Comparison of ENCODE assay signal across 8 mouse cellular contexts in the genomic region with DNA sequence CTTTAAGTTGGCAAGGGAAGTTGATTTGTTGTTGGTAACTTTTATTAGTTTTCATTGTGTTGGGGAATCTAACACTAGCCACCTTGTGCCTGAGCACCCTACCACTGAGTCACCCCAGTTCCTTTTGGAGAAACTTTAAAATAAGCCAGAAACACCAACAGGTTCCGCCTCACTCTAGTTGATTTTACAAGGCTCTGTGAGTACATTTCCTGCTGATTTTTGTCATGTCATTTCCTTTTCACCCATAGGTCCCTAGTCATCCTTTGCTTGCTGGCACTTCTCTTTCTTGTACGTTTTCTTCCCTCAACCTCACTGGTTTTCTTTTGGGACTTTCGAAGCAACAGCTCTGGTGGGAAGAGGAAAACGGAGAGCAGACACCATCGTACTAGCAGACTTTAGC. TPM values are rescaled to one million over a fixed set of nuclear protein-coding genes. Genes with fewer than 3 reads are reported as not detected.
DNase-seq lines count a peak whose midpoint lies in the region; ATAC-seq and TF ChIP-seq lines count a peak whose summit lies in the region.

No protein-coding gene starts in this region.

- no peak for TF ChIP-seq EP300 in lung, postnatal 0 days (IDR thresholded peaks at IDR 0.05)

- no peak for ATAC-seq in lung, embryonic 15.5 days (ENCODE audit: borderline replicate concordance, extremely low read depth, low FRiP score, low TSS enrichment)
- ATAC-seq in lung, postnatal 0 days, result no peak
- no peak for ATAC-seq in limb, embryonic 13.5 days (ENCODE audit: low FRiP score, low read depth)
- no peak for ATAC-seq in neural tube, embryonic 15.5 days (ENCODE audit: low FRiP score)

- H3K4me2 ChIP-seq in lung, embryonic 15.5 days, result peak overlapping the region; percentile 58
- H3K4me2 ChIP-seq in lung, postnatal 0 days (replicated peaks; ENCODE audit: low read depth, low read length), result no peak overlapping the region
- peak overlapping the region; percentile 72 for H3K4me2 ChIP-seq in limb, embryonic 13.5 days (replicated peaks)
- H3K4me2 ChIP-seq in neural tube, embryonic 15.5 days, result peak overlapping the region; percentile 64

- no peaks in the 10 kb centered on the region for H3K27me3 ChIP-seq in lung, embryonic 15.5 days
- H3K27me3 ChIP-seq in lung, postnatal 0 days (replicated peaks; ENCODE audit: insufficient read depth, low read length), result no peaks in the 10 kb centered on the region
- H3K27me3 ChIP-seq in forebrain, embryonic 10.5 days (ENCODE audit: poor library complexity, severe bottlenecking), result peaks cover 27% of the 10 kb centered on the region
- peaks cover 8% of the 10 kb centered on the region; the same call in 1 of the 2 replicates for H3K27me3 ChIP-seq in limb, embryonic 13.5 days
- H3K27me3 ChIP-seq in neural tube, embryonic 15.5 days (replicated peaks), result no peaks in the 10 kb centered on the region

- no peak overlapping the region for H3K9ac ChIP-seq in lung, embryonic 15.5 days
- H3K9ac ChIP-seq in lung, postnatal 0 days (replicated peaks; ENCODE audit: low read depth), result no peak overlapping the region
- H3K9ac ChIP-seq in limb, embryonic 13.5 days, result peak overlapping the region; percentile 73
- no peak overlapping the region for H3K9ac ChIP-seq in neural tube, embryonic 15.5 days (replicated peaks)

- H3K36me3 ChIP-seq in lung, embryonic 15.5 days, result 0 out of 2 replicates have a peak, but pooled peaks cover 7% of the 10 kb centered on the region
- H3K36me3 ChIP-seq in lung, postnatal 0 days (ENCODE audit: insufficient read depth, low read length), result 0 out of 2 replicates have a peak, but pooled peaks cover 4% of the 10 kb centered on the region
- peaks cover 49% of the 10 kb centered on the region for H3K36me3 ChIP-seq in forebrain, embryonic 10.5 days (replicated peaks)
- H3K36me3 ChIP-seq in limb, embryonic 13.5 days, result peaks cover 6% of the 10 kb centered on the region
- H3K36me3 ChIP-seq in neural tube, embryonic 15.5 days, result 0 out of 2 replicates have a peak, but pooled peaks cover 3% of the 10 kb centered on the region

- DNase-seq in lung, postnatal 0 days (ENCODE audit: low spot score), result no peak
- no peak for DNase-seq in forebrain, embryonic 10.5 days (ENCODE audit: extremely low spot score, low spot score)
- no peak for DNase-seq in urinary bladder, postnatal 4 days (ENCODE audit: low spot score in 2 of 2)
- DNase-seq in urinary bladder, postnatal 25 days (ENCODE audit: low spot score), result no peak
- no peak for DNase-seq in kidney, adult 11 months

- H3K9me3 ChIP-seq in lung, embryonic 15.5 days, result no peaks in the 10 kb centered on the region
- H3K9me3 ChIP-seq in lung, postnatal 0 days (ENCODE audit: low read length), result no peaks in the 10 kb centered on the region
- no peaks in the 10 kb centered on the region for H3K9me3 ChIP-seq in forebrain, embryonic 10.5 days
- no peaks in the 10 kb centered on the region for H3K9me3 ChIP-seq in limb, embryonic 13.5 days
- H3K9me3 ChIP-seq in neural tube, embryonic 15.5 days (replicated peaks), result no peaks in the 10 kb centered on the region

- H3K4me3 ChIP-seq in lung, embryonic 15.5 days, result peak overlapping the region; percentile 55
- no peak overlapping the region for H3K4me3 ChIP-seq in lung, postnatal 0 days (ENCODE audit: low read depth, low read length)
- H3K4me3 ChIP-seq in forebrain, embryonic 10.5 days, result peak overlapping the region; percentile 63
- peak overlapping the region; percentile 58 for H3K4me3 ChIP-seq in limb, embryonic 13.5 days
- peak overlapping the region; percentile 50 for H3K4me3 ChIP-seq in neural tube, embryonic 15.5 days (replicated peaks)

- 0 out of 2 replicates have a peak, but pooled peaks cover 15% of the 10 kb centered on the region for H3K4me1 ChIP-seq in lung, embryonic 15.5 days
- no peaks in the 10 kb centered on the region for H3K4me1 ChIP-seq in lung, postnatal 0 days (ENCODE audit: insufficient read depth, low read depth, low read length)
- peaks cover 41% of the 10 kb centered on the region for H3K4me1 ChIP-seq in forebrain, embryonic 10.5 days
- peaks cover 20% of the 10 kb centered on the region for H3K4me1 ChIP-seq in limb, embryonic 13.5 days
- H3K4me1 ChIP-seq in neural tube, embryonic 15.5 days, result peaks cover 24% of the 10 kb centered on the region

- no peak for TF ChIP-seq CTCF in lung, postnatal 0 days (IDR thresholded peaks at IDR 0.05)

- 58% methylated on average over 5 of the region's 5 CpGs for WGBS in lung, embryonic 15.5 days
- WGBS in lung, postnatal 0 days, result 59% methylated on average over 5 of the region's 5 CpGs
- 58% methylated on average over 5 of the region's 5 CpGs for WGBS in forebrain, embryonic 10.5 days
- 72% methylated on average over 5 of the region's 5 CpGs for WGBS in limb, embryonic 13.5 days
- 55% methylated on average over 5 of the region's 5 CpGs for WGBS in neural tube, embryonic 15.5 days

- H3K27ac ChIP-seq in lung, embryonic 15.5 days, result no peak overlapping the region
- H3K27ac ChIP-seq in lung, postnatal 0 days (ENCODE audit: low read length), result no peak overlapping the region
- peak overlapping the region; percentile 91 for H3K27ac ChIP-seq in forebrain, embryonic 10.5 days
- no peak overlapping the region for H3K27ac ChIP-seq in limb, embryonic 13.5 days
- no peak overlapping the region; the same call in 1 of the 2 replicates for H3K27ac ChIP-seq in neural tube, embryonic 15.5 days (replicated peaks)

RNA-seq across cellular contexts. Expression of a gene that starts 2.5 kb away (rescaled TPM):
- polyA plus RNA-seq in lung, embryonic 15.5 days (2015; fragmentation: Nextera tagmentation; extraction: Ambion mirVana), result 298 and 301 TPM in 2 replicates
- 79.2 and 84.6 TPM in 2 replicates for polyA plus RNA-seq in lung, postnatal 0 days (2015; fragmentation: Nextera tagmentation; extraction: Ambion mirVana)
- polyA plus RNA-seq in forebrain, embryonic 10.5 days (2016; fragmentation: Nextera tagmentation; extraction: Ambion mirVana), result 622 and 624 TPM in 2 replicates
- polyA plus RNA-seq in limb, embryonic 13.5 days (2015; fragmentation: Nextera tagmentation; extraction: Ambion mirVana), result 351 and 362 TPM in 2 replicates
- 288 and 308 TPM in 2 replicates for polyA plus RNA-seq in neural tube, embryonic 15.5 days (2015; fragmentation: Nextera tagmentation; extraction: Ambion mirVana)

RNA-seq across cellular contexts. Expression of a gene that starts 31.6 kb away (rescaled TPM):
- 11.4 and 12.6 TPM in 2 replicates for polyA plus RNA-seq in lung, embryonic 15.5 days (2015; fragmentation: Nextera tagmentation; extraction: Ambion mirVana)
- 14.1 and 16.0 TPM in 2 replicates for polyA plus RNA-seq in lung, postnatal 0 days (2015; fragmentation: Nextera tagmentation; extraction: Ambion mirVana)
- polyA plus RNA-seq in forebrain, embryonic 10.5 days (2016; fragmentation: Nextera tagmentation; extraction: Ambion mirVana), result 8.1 and 8.8 TPM in 2 replicates
- polyA plus RNA-seq in limb, embryonic 13.5 days (2015; fragmentation: Nextera tagmentation; extraction: Ambion mirVana), result 8.4 and 9.3 TPM in 2 replicates
- 19.9 and 21.4 TPM in 2 replicates for polyA plus RNA-seq in neural tube, embryonic 15.5 days (2015; fragmentation: Nextera tagmentation; extraction: Ambion mirVana)

RNA-seq across cellular contexts. Expression of a gene that starts 46.4 kb away (rescaled TPM):
- 0.72 and 1.0 TPM in 2 replicates for polyA plus RNA-seq in lung, embryonic 15.5 days (2015; fragmentation: Nextera tagmentation; extraction: Ambion mirVana)
- 1.7 and 2.0 TPM in 2 replicates for polyA plus RNA-seq in lung, postnatal 0 days (2015; fragmentation: Nextera tagmentation; extraction: Ambion mirVana)
- polyA plus RNA-seq in forebrain, embryonic 10.5 days (2016; fragmentation: Nextera tagmentation; extraction: Ambion mirVana), result 0.10 and 0.12 TPM in 2 replicates
- polyA plus RNA-seq in limb, embryonic 13.5 days (2015; fragmentation: Nextera tagmentation; extraction: Ambion mirVana), result 0.52 and 0.57 TPM in 2 replicates
- 0.29 and 0.59 TPM in 2 replicates for polyA plus RNA-seq in neural tube, embryonic 15.5 days (2015; fragmentation: Nextera tagmentation; extraction: Ambion mirVana)
